9 mouse cellular contexts compared by ENCODE assay signal in genomic region chr10:79851653-79852052, GRCm38 (mm10). TPM values are rescaled to one million over a fixed set of nuclear protein-coding genes. Genes with fewer than 3 reads are reported as not detected.
DNase-seq lines count a peak whose midpoint lies in the region; ATAC-seq and TF ChIP-seq lines count a peak whose summit lies in the region.
"Had no signal": no experiment of that assay in that cellular context is flagged by ENCODE, and none has a peak within 500 bp of the region (broad histone marks: within the 10 kb centered on the region; RNA-seq: fewer than 3 reads in every experiment).

No protein-coding gene starts in this region.

- H3K4me2 ChIP-seq in forebrain, embryonic 15.5 days (replicated peaks): 0 out of 2 replicates have a peak overlapping the region, but pooled peaks have one; percentile 91
- peak overlapping the region; percentile 72; the same call in 1 of the 2 replicates for H3K4me2 ChIP-seq in liver, embryonic 14.5 days (ENCODE audit: low read depth)

- no peaks in the 10 kb centered on the region for H3K9me3 ChIP-seq in heart, embryonic 10.5 days
- no peaks in the 10 kb centered on the region for H3K9me3 ChIP-seq in forebrain, embryonic 15.5 days
- H3K9me3 ChIP-seq in liver, embryonic 14.5 days (ENCODE audit: control insufficient read depth, low read length): no peaks in the 10 kb centered on the region

- peak overlapping the region; percentile 98 for H3K4me3 ChIP-seq in heart, embryonic 10.5 days
- H3K4me3 ChIP-seq in forebrain, embryonic 15.5 days: no peak overlapping the region
- H3K4me3 ChIP-seq in liver, embryonic 14.5 days (ENCODE audit: insufficient read depth in 1 of 2, low read depth in 2 of 2, low read length in 2 of 2): no peak overlapping the region

- TF ChIP-seq CTCF in liver, embryonic 14.5 days (IDR thresholded peaks at IDR 0.05; ENCODE audit: low read depth): no peak

- no peaks in the 10 kb centered on the region for H3K27me3 ChIP-seq in heart, embryonic 10.5 days (ENCODE audit: insufficient read depth, poor library complexity, severe bottlenecking)
- H3K27me3 ChIP-seq in forebrain, embryonic 15.5 days: no peaks in the 10 kb centered on the region
- no peaks in the 10 kb centered on the region for H3K27me3 ChIP-seq in liver, embryonic 14.5 days (ENCODE audit: control insufficient read depth, insufficient read depth, low read length)

- 0 out of 2 replicates have a peak overlapping the region, but pooled peaks have one; percentile 82 for H3K9ac ChIP-seq in forebrain, embryonic 15.5 days (replicated peaks)
- H3K9ac ChIP-seq in liver, embryonic 14.5 days (replicated peaks): no peak overlapping the region; the same call in 1 of the 2 replicates

- TF ChIP-seq EP300 in liver, embryonic 14.5 days (IDR thresholded peaks at IDR 0.05; ENCODE audit: low read depth): no peak

- peak overlapping the region; percentile 100 for H3K27ac ChIP-seq in heart, embryonic 10.5 days
- H3K27ac ChIP-seq in forebrain, embryonic 15.5 days (replicated peaks): peak overlapping the region; percentile 100
- peak overlapping the region; percentile 33 for H3K27ac ChIP-seq in liver, embryonic 14.5 days

- DNase-seq in heart, embryonic 10.5 days (ENCODE audit: low spot score): no peak
- no peak for DNase-seq in heart, postnatal 14 days
- peak; percentile 49 for DNase-seq in A20 (ENCODE audit: low read depth, low spot score)
- no peak for DNase-seq in liver, embryonic 14.5 days (ENCODE audit: low read depth in 3 of 3, low spot score in 3 of 3)
- no peak for DNase-seq in ovary, postnatal 36 days (ENCODE audit: low spot score)
- no peak for DNase-seq in adrenal gland, postnatal 14 days
- no peak for DNase-seq in gastrocnemius, adult 8-10 months (ENCODE audit: low spot score in 2 of 2)
- DNase-seq: B cell, adult 2 months had no signal

- WGBS in heart, embryonic 10.5 days: 85% methylated on average over 3 of the region's 3 CpGs
- WGBS in forebrain, embryonic 15.5 days: 78% methylated on average over 3 of the region's 3 CpGs
- 55% methylated on average over 3 of the region's 3 CpGs for WGBS in liver, embryonic 14.5 days (ENCODE audit: insufficient replicate concordance)

- intact Hi-C loops in heart, postnatal 14 days (cut with DNase I): no loop called here

- H3K36me3 ChIP-seq in heart, embryonic 10.5 days: peaks cover 11% of the 10 kb centered on the region
- H3K36me3 ChIP-seq in forebrain, embryonic 15.5 days: no peaks in the 10 kb centered on the region
- H3K36me3 ChIP-seq in liver, embryonic 14.5 days (replicated peaks; ENCODE audit: control insufficient read depth, insufficient read depth, low read depth): peaks cover 4% of the 10 kb centered on the region

- ATAC-seq in forebrain, embryonic 15.5 days (replicated peaks): no peak
- ATAC-seq in liver, embryonic 14.5 days (ENCODE audit: insufficient read depth): no peak

- peaks cover 38% of the 10 kb centered on the region for H3K4me1 ChIP-seq in heart, embryonic 10.5 days
- H3K4me1 ChIP-seq in forebrain, embryonic 15.5 days: peaks cover 43% of the 10 kb centered on the region
- peaks cover 24 to 36% of the 10 kb centered on the region in 2 experiments for H3K4me1 ChIP-seq in liver, embryonic 14.5 days (replicated peaks; ENCODE audit: control insufficient read depth in 2 of 2, insufficient read depth in 2 of 2, low read length in 1 of 2)

RNA-seq across cellular contexts. Expression of gene Ptbp1, which starts 2.6 kb away (rescaled TPM):
- 174 and 264 TPM in 2 replicates for polyA plus RNA-seq in heart, embryonic 10.5 days (2016; fragmentation: Nextera tagmentation; extraction: Ambion mirVana)
- 10 to 100 TPM; 82.2 TPM for total RNA-seq in heart, postnatal 14 days (2021)
- 108 and 120 TPM in 2 replicates for polyA plus RNA-seq in forebrain, embryonic 15.5 days (2015; fragmentation: Nextera tagmentation; extraction: Ambion mirVana)
- polyA plus RNA-seq in liver, embryonic 14.5 days (2012; rRNA removed): 118 and 126 TPM in 2 replicates
- polyA plus RNA-seq in liver, embryonic 14.5 days (2014; fragmentation: Nextera tagmentation; extraction: Ambion mirVana): 84.5 and 99.8 TPM in 2 replicates
- total RNA-seq in adrenal gland, postnatal 14 days (2021): 291 and 302 TPM in 2 replicates
- total RNA-seq in gastrocnemius, adult 8-10 months (2022): 10 to 100 TPM; 11.8 to 19.3 (median 14.8) TPM

RNA-seq across cellular contexts. Expression of gene Prtn3, which starts 22.6 kb away (rescaled TPM):
- polyA plus RNA-seq in heart, embryonic 10.5 days (2016; fragmentation: Nextera tagmentation; extraction: Ambion mirVana): 2.4 and 7.8 TPM in 2 replicates
- under 1 TPM in 1 of 2 experiments, not detected in 1; 0.29 TPM for total RNA-seq in heart, postnatal 14 days (2021)
- polyA plus RNA-seq in forebrain, embryonic 15.5 days (2015; fragmentation: Nextera tagmentation; extraction: Ambion mirVana): 13.5 and 15.0 TPM in 2 replicates
- 133 and 152 TPM in 2 replicates for polyA plus RNA-seq in liver, embryonic 14.5 days (2012; rRNA removed)
- polyA plus RNA-seq in liver, embryonic 14.5 days (2014; fragmentation: Nextera tagmentation; extraction: Ambion mirVana): 86.8 and 132 TPM in 2 replicates
- total RNA-seq in adrenal gland, postnatal 14 days (2021): 1.0 TPM in 1 of 2 replicates, not detected in the other
- total RNA-seq in gastrocnemius, adult 8-10 months (2022): not detected

RNA-seq across cellular contexts. Expression of gene Plppr3, which starts 22.8 kb away (rescaled TPM):
- 16.2 and 36.9 TPM in 2 replicates for polyA plus RNA-seq in heart, embryonic 10.5 days (2016; fragmentation: Nextera tagmentation; extraction: Ambion mirVana)
- total RNA-seq in heart, postnatal 14 days (2021): under 1 TPM; 0.20 to 0.29 TPM
- polyA plus RNA-seq in forebrain, embryonic 15.5 days (2015; fragmentation: Nextera tagmentation; extraction: Ambion mirVana): 405 and 410 TPM in 2 replicates
- 6.7 and 7.0 TPM in 2 replicates for polyA plus RNA-seq in liver, embryonic 14.5 days (2012; rRNA removed)
- polyA plus RNA-seq in liver, embryonic 14.5 days (2014; fragmentation: Nextera tagmentation; extraction: Ambion mirVana): 2.8 and 3.0 TPM in 2 replicates
- 0.93 and 2.2 TPM in 2 replicates for total RNA-seq in adrenal gland, postnatal 14 days (2021)
- total RNA-seq in gastrocnemius, adult 8-10 months (2022): under 1 TPM in 1 of 4 experiments, not detected in 3; 0.40 TPM

RNA-seq across cellular contexts. Expression of gene Misp, which starts 30.9 kb away (rescaled TPM):
- polyA plus RNA-seq in heart, embryonic 10.5 days (2016; fragmentation: Nextera tagmentation; extraction: Ambion mirVana): 0.21 and 0.82 TPM in 2 replicates
- total RNA-seq in heart, postnatal 14 days (2021): under 1 TPM; 0.26 to 0.54 TPM
- polyA plus RNA-seq in forebrain, embryonic 15.5 days (2015; fragmentation: Nextera tagmentation; extraction: Ambion mirVana): 0.66 and 0.68 TPM in 2 replicates
- 0.13 and 0.18 TPM in 2 replicates for polyA plus RNA-seq in liver, embryonic 14.5 days (2012; rRNA removed)
- polyA plus RNA-seq in liver, embryonic 14.5 days (2014; fragmentation: Nextera tagmentation; extraction: Ambion mirVana): 0.41 TPM in 1 of 2 replicates, not detected in the other
- 0.26 TPM in 2 replicates for total RNA-seq in adrenal gland, postnatal 14 days (2021)
- not detected for total RNA-seq in gastrocnemius, adult 8-10 months (2022)

RNA-seq across cellular contexts. Expression of gene Elane, which starts 34.4 kb away (rescaled TPM):
- 0.14 and 0.15 TPM in 2 replicates for polyA plus RNA-seq in heart, embryonic 10.5 days (2016; fragmentation: Nextera tagmentation; extraction: Ambion mirVana)
- not detected for total RNA-seq in heart, postnatal 14 days (2021)
- polyA plus RNA-seq in forebrain, embryonic 15.5 days (2015; fragmentation: Nextera tagmentation; extraction: Ambion mirVana): 0.19 TPM in 1 of 2 replicates, not detected in the other
- polyA plus RNA-seq in liver, embryonic 14.5 days (2012; rRNA removed): 52.2 and 61.9 TPM in 2 replicates
- 116 and 151 TPM in 2 replicates for polyA plus RNA-seq in liver, embryonic 14.5 days (2014; fragmentation: Nextera tagmentation; extraction: Ambion mirVana)
- 0.70 TPM in 1 of 2 replicates, not detected in the other for total RNA-seq in adrenal gland, postnatal 14 days (2021)
- not detected for total RNA-seq in gastrocnemius, adult 8-10 months (2022)

Comparison
In these comparisons a context has a peak if more than half of its experiments do, and no peak if none do; other contexts are left out.
1. H3K27ac ChIP-seq: peak in every context shown above with its lines; median percentile 100 in heart, embryonic 10.5 days; 100 in forebrain, embryonic 15.5 days; 33 in liver, embryonic 14.5 days.
2. RNA of gene Ptbp1, which starts 2.6 kb away (total RNA-seq): 291 to 302 TPM in adrenal gland, postnatal 14 days and 82.2 TPM in heart, postnatal 14 days; 11.8 to 19.3 TPM in gastrocnemius, adult 8-10 months; every median in the first group is over 4 times any median in the second.